Mouse (Mus musculus) MEL (cell line): ENCODE measurements around the gene Mdga1. TPM values are rescaled to one million over a fixed set of nuclear protein-coding genes. Genes with fewer than 3 reads are reported as not detected.
A peak's percentile ranks its signal among the peaks of the same experiment; 100 is the strongest.

Experiments
- DNase-seq: peaks from one replicate; pipeline ENCODE4 v3.0.0; 2011; ENCODE audit warnings: low read depth, low spot score
- H3K27ac ChIP-seq: 2 replicates; pipeline ENCODE4 v1.5.1; 2012; ENCODE audit warnings: low read depth, mild to moderate bottlenecking, control low read depth, low read length, moderate library complexity; ENCODE audit not compliant: control insufficient read depth
- H3K27me3 ChIP-seq, 2 experiments: fragments of 150-350 bp in 1 of 2; sonication (generic) in 1 of 2; 2 replicates each; pipeline ENCODE4 v1.6.1; 2012; ENCODE audit warnings: low read length in 2 of 2, mild to moderate bottlenecking in 2 of 2, improper control_type of control experiment in 1 of 2, moderate library complexity in 1 of 2; ENCODE audit not compliant: insufficient read depth in 2 of 2, control insufficient read depth in 1 of 2
- H3K36me3 ChIP-seq, 2 experiments: 2 replicates each; pipeline ENCODE4 v1.6.1; 2012 to 2014; ENCODE audit warnings: low read length in 2 of 2, improper control_type of control experiment in 1 of 2, inconsistent platforms in 1 of 2, mild to moderate bottlenecking in 1 of 2; ENCODE audit not compliant: insufficient read depth in 2 of 2, control insufficient read depth in 1 of 2
- H3K4me1 ChIP-seq, 2 experiments: fragments of 150-350 bp in 1 of 2; sonication (generic) in 1 of 2; 2 replicates each; pipeline ENCODE4 v1.6.1; 2012; ENCODE audit warnings: low read length in 2 of 2, improper control_type of control experiment in 1 of 2, mild to moderate bottlenecking in 1 of 2; ENCODE audit not compliant: insufficient read depth in 2 of 2, control insufficient read depth in 1 of 2
- H3K4me3 ChIP-seq, 2 experiments: fragments of 150-350 bp in 1 of 2; sonication (generic) in 1 of 2; 2 replicates each; pipeline ENCODE4 v1.5.1; 2012; ENCODE audit warnings: low read depth in 2 of 2, low read length in 2 of 2, mild to moderate bottlenecking in 2 of 2, moderate library complexity in 2 of 2, control low read depth in 1 of 2, improper control_type of control experiment in 1 of 2; ENCODE audit not compliant: control insufficient read depth in 1 of 2, insufficient read depth in 1 of 2
- H3K79me2 ChIP-seq: 2 replicates; pipeline ENCODE4 v1.6.1; 2012; ENCODE audit warnings: mild to moderate bottlenecking, low read length, moderate library complexity; ENCODE audit not compliant: control insufficient read depth, poor library complexity, insufficient read depth
- H3K9ac ChIP-seq: 2 replicates; pipeline ENCODE4 v1.6.1; 2012; ENCODE audit warnings: low read depth, mild to moderate bottlenecking, control low read depth, low read length, moderate library complexity; ENCODE audit not compliant: control insufficient read depth, poor library complexity, severe bottlenecking
- H3K9me3 ChIP-seq: fragments of 150-350 bp; sonication (generic); replicated peaks from 2 replicates; pipeline ENCODE4 v1.6.1; 2012; ENCODE audit warnings: mild to moderate bottlenecking, low read length, improper control_type of control experiment, moderate library complexity; ENCODE audit not compliant: insufficient read depth
- CHD2 ChIP-seq: IDR thresholded peaks from 2 replicates; pipeline ENCODE4 v1.6.1; 2011; ENCODE audit warnings: low read length, improper control_type of control experiment
- CTCF ChIP-seq, 3 experiments: IDR thresholded peaks in 2 of 3; conservative IDR thresholded peaks in 1 of 3; 2 replicates each; pipeline ENCODE4 v1.5.1; 2011 to 2012; ENCODE audit warnings: low read length in 3 of 3, low read depth in 2 of 3, mild to moderate bottlenecking in 2 of 3, improper control_type of control experiment in 1 of 3, inconsistent platforms in 1 of 3, mixed read lengths in 1 of 3, moderate library complexity in 1 of 3; ENCODE audit not compliant: control insufficient read depth in 1 of 3, insufficient read depth in 1 of 3, poor library complexity in 1 of 3, severe bottlenecking in 1 of 3
- EP300 ChIP-seq, 2 experiments: IDR thresholded peaks; 2 replicates each; pipeline ENCODE4 v1.6.1; 2011; ENCODE audit warnings: improper control_type of control experiment in 2 of 2, low read length in 2 of 2, low read depth in 1 of 2, mild to moderate bottlenecking in 1 of 2
- ETS1 ChIP-seq: IDR thresholded peaks from 2 replicates; pipeline ENCODE4 v1.6.1; 2012; ENCODE audit warnings: low read depth, mild to moderate bottlenecking, inconsistent platforms, low read length, improper control_type of control experiment, moderate library complexity
- KAT2A ChIP-seq: conservative IDR thresholded peaks from 2 replicates; pipeline ENCODE4 v1.6.1; 2012; ENCODE audit warnings: low read depth, low read length, improper control_type of control experiment, inconsistent platforms
- MAFK ChIP-seq: IDR thresholded peaks from 2 replicates; pipeline ENCODE4 v1.6.1; 2011; ENCODE audit warnings: low read depth, mild to moderate bottlenecking, low read length, improper control_type of control experiment, borderline replicate concordance
- MAX ChIP-seq: IDR thresholded peaks from 2 replicates; pipeline ENCODE4 v1.6.1; 2011; ENCODE audit warnings: low read length, improper control_type of control experiment
- MXI1 ChIP-seq: IDR thresholded peaks from 2 replicates; pipeline ENCODE4 v1.6.1; 2011; ENCODE audit warnings: mild to moderate bottlenecking, low read depth, low read length, improper control_type of control experiment
- MYB ChIP-seq: IDR thresholded peaks from 2 replicates; pipeline ENCODE4 v1.6.1; 2011; ENCODE audit warnings: mild to moderate bottlenecking, low read depth, low read length, improper control_type of control experiment
- MYC ChIP-seq: IDR thresholded peaks from 2 replicates; pipeline ENCODE4 v1.6.1; 2011; ENCODE audit warnings: low read depth, mild to moderate bottlenecking, low read length, improper control_type of control experiment, moderate library complexity
- POLR2AphosphoS2 ChIP-seq: IDR thresholded peaks from 2 replicates; pipeline ENCODE4 v1.6.1; 2011; ENCODE audit warnings: low read length, improper control_type of control experiment
- POLR2AphosphoS5 ChIP-seq: IDR thresholded peaks from 2 replicates; pipeline ENCODE4 v1.6.1; 2012; ENCODE audit warnings: low read depth, borderline replicate concordance, mild to moderate bottlenecking, inconsistent platforms, low read length, moderate library complexity, mixed read lengths
- SMC3 ChIP-seq: IDR thresholded peaks from 2 replicates; pipeline ENCODE4 v1.6.1; 2011; ENCODE audit warnings: low read depth, low read length, improper control_type of control experiment
- TAL1 ChIP-seq: IDR thresholded peaks from 2 replicates; pipeline ENCODE4 v1.6.1; 2012; ENCODE audit warnings: mild to moderate bottlenecking, inconsistent platforms, low read length, moderate library complexity, mixed read lengths
- TCF12 ChIP-seq: IDR thresholded peaks from 2 replicates; pipeline ENCODE4 v1.6.1; 2014; ENCODE audit warnings: low read depth, mild to moderate bottlenecking, inconsistent platforms, low read length, improper control_type of control experiment, moderate library complexity
- UBTF ChIP-seq: IDR thresholded peaks from 2 replicates; pipeline ENCODE4 v1.6.1; 2012; ENCODE audit warnings: low read depth, mild to moderate bottlenecking, inconsistent platforms, low read length, improper control_type of control experiment, moderate library complexity, borderline replicate concordance; ENCODE audit not compliant: insufficient read depth
- USF2 ChIP-seq, 2 experiments: IDR thresholded peaks; 2 replicates each; pipeline ENCODE4 v1.6.1; 2011 to 2012; ENCODE audit warnings: improper control_type of control experiment in 2 of 2, low read length in 2 of 2, borderline replicate concordance in 1 of 2, inconsistent platforms in 1 of 2, low read depth in 1 of 2, mild to moderate bottlenecking in 1 of 2; ENCODE audit not compliant: insufficient read depth in 1 of 2
- ZC3H11A ChIP-seq: IDR thresholded peaks from 2 replicates; pipeline ENCODE4 v1.6.1; 2012; ENCODE audit warnings: low read depth, mild to moderate bottlenecking, inconsistent platforms, low read length, improper control_type of control experiment
- ZKSCAN1 ChIP-seq: IDR thresholded peaks from 2 replicates; pipeline ENCODE4 v1.6.1; 2012; ENCODE audit warnings: low read depth, mild to moderate bottlenecking, inconsistent platforms, low read length, improper control_type of control experiment, moderate library complexity
- polyA plus RNA-seq, 2 experiments: library from polyadenylated mRNA; stranded (reverse) in 1 of 2; unstranded in 1 of 2; fragments of >175 nt in 1 of 2; fragments of >200 nt in 1 of 2; gene quantifications; 2 replicates each; pipeline versions ENCODE4 v1.2.1 to v1.2.4; 2012; ENCODE audit warnings: low replicate concordance in 2 of 2, low read depth in 1 of 2; ENCODE audit not compliant: insufficient read length in 2 of 2, insufficient read depth in 1 of 2, missing spikeins in 1 of 2
- total RNA-seq: library from RNA; depleted of rRNA; stranded (reverse); fragments of 300-350 nt; gene quantifications from 2 replicates; pipeline ENCODE4 v1.2.3, GENCODE M21; 2012

Mdga1 gene
- total and polyA plus RNA-seq, 3 experiments, result 0.27 to 2.3 TPM; not detected in 1

GRCm38 (mm10) chr17:29934133-29934851, 35.6 kb downstream of the Mdga1 start:
- Histone ChIP-seq H3K79me2 (no peaks in the 10 kb centered on the region), H3K4me3 (no peak overlapping the region), H3K36me3 (no peaks in the 10 kb centered on the region; a peak in 1 of 4 replicates), H3K9ac (no peak overlapping the region), H3K27ac (no peak overlapping the region), H3K9me3 (no peaks in the 10 kb centered on the region), H3K4me1 (peaks cover 0 to under 1% of the 10 kb centered on the region in 2 experiments; a peak in 1 of 4 replicates), H3K27me3 (no peaks in the 10 kb centered on the region)
- TF ChIP-seq ETS1, result no peak
- no peak for TF ChIP-seq SMC3
- no peak for TF ChIP-seq MXI1
- TF ChIP-seq CHD2, result no peak
- TF ChIP-seq EP300 (IDR thresholded peaks at IDR 0.05; ENCODE audit: low read depth in 1 of 2, low read length in 2 of 2), result no peak
- TF ChIP-seq UBTF, result no peak
- no peak for TF ChIP-seq MYC
- TF ChIP-seq ZC3H11A, result no peak
- TF ChIP-seq USF2 (IDR thresholded peaks at IDR 0.05; ENCODE audit: borderline replicate concordance in 1 of 2, insufficient read depth in 1 of 2, low read depth in 1 of 2, low read length in 2 of 2), result no peak
- TF ChIP-seq KAT2A, result no peak
- TF ChIP-seq MYB, result no peak
- TF ChIP-seq MAX, result no peak
- TF ChIP-seq CTCF (IDR thresholded peaks at IDR 0.05 in 2 of 3, conservative IDR thresholded peaks at IDR 0.05 in 1 of 3; ENCODE audit: control insufficient read depth in 1 of 3, insufficient read depth in 1 of 3, low read depth in 2 of 3, low read length in 3 of 3, poor library complexity in 1 of 3, severe bottlenecking in 1 of 3), result no peak
- no peak for TF ChIP-seq TCF12
- TF ChIP-seq POLR2AphosphoS5, result no peak
- TF ChIP-seq POLR2AphosphoS2, result no peak
- TF ChIP-seq TAL1, result no peak
- DNase-seq, result no peak

DNA sequence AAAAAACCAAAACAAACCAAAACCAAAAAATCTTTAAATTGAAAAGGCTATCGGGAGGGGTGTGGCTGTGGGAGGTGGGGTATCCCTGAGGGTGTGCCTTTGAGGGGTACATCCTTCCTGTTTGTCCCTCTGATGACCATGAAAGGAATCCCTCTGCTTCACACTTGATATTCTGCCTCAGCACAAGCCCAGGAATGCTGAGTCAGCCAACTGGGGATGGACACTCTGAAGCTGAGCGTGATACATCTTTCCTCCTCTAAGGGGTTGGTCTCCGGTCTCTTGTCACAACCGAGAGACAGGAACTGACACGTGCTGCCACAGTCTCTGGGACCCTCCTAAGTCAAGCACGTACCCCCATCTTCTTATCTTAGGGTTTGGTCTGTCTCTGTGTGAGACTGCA, 37.1 kb downstream of the Mdga1 start:
- H3K27me3 ChIP-seq, result no peaks in the 10 kb centered on the region
- no peak overlapping the region for H3K4me3 ChIP-seq
- no peak overlapping the region for H3K9ac ChIP-seq
- TF ChIP-seq MAFK (0 out of 2 replicates have a peak, but pooled peaks have one; percentile 50), ZKSCAN1 (no peak), TAL1 (no peak)
- TF ChIP-seq, all 39 proteins: peak for 1
- no peak for DNase-seq
- Histone ChIP-seq H3K27ac (no peak overlapping the region), H3K9me3 (no peaks in the 10 kb centered on the region), H3K4me1 (peaks cover 0 to 8% of the 10 kb centered on the region in 2 experiments; a peak in 2 of 4 replicates), H3K79me2 (no peaks in the 10 kb centered on the region), H3K36me3 (peaks cover 0 to 7% of the 10 kb centered on the region in 2 experiments; a peak in 2 of 4 replicates)
